Mouse (Mus musculus): Measurements from ENCODE around the gene Etl4. TPM values are rescaled to one million over a fixed set of nuclear protein-coding genes. Genes with fewer than 3 reads are reported as not detected.

Gene Etl4
- polyA plus RNA-seq, 1 experiment = 7.4 TPM

DNA sequence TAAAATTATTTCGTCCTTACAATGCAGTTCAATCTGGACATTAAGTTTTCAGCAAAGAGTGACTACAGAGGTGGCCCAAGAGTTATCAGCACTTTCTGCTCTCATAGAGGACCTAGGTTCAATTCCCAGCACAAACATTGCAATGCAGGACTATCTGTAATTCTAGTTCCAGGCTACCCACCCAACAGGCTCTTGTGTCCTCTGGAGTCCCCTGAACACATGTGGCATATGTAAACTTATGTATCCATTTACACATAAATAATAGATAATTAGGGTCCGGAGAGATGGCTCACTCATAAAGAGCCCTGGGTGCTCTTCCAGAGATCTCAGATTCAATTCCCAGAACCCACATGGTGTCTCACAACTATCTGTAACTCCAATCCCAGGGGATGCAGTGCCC, 533.2 kb downstream of the Etl4 start:
- no peaks in the 10 kb centered on the region for H3K27me3 ChIP-seq (ENCODE audit: control insufficient read depth, insufficient read depth, insufficient read length)
- no peaks in the 10 kb centered on the region for H3K36me3 ChIP-seq (ENCODE audit: control insufficient read depth, insufficient read depth)
- H3K4me2 ChIP-seq (ENCODE audit: low read depth) = no peak overlapping the region
- no peak overlapping the region for H3K4me3 ChIP-seq
- no peak for TF ChIP-seq POLR2A (IDR thresholded peaks at IDR 0.05; ENCODE audit: insufficient read length, low read depth)
- no peak for TF ChIP-seq MAX (IDR thresholded peaks at IDR 0.05; ENCODE audit: low read depth)
- TF ChIP-seq MYOG (IDR thresholded peaks at IDR 0.05; ENCODE audit: control insufficient read depth in 1 of 3, insufficient read depth in 1 of 3, insufficient read length in 2 of 3, low read depth in 2 of 3) = no peak
- TF ChIP-seq POLR2AphosphoS2 (IDR thresholded peaks at IDR 0.05; ENCODE audit: insufficient read length, low read depth) = no peak
- no peak for TF ChIP-seq REST (IDR thresholded peaks at IDR 0.05; ENCODE audit: insufficient read depth, insufficient read length)
- no peak for TF ChIP-seq TCF3 (IDR thresholded peaks at IDR 0.05; ENCODE audit: insufficient read length, low read depth)
- TF ChIP-seq MYOD1 (IDR thresholded peaks at IDR 0.05; ENCODE audit: control insufficient read depth in 1 of 3, insufficient read length in 2 of 3, low read depth in 2 of 3) = no peak
- TF ChIP-seq SRF (IDR thresholded peaks at IDR 0.05; ENCODE audit: control insufficient read depth, insufficient read length, low read depth) = no peak
- no peak for TF ChIP-seq USF1 (IDR thresholded peaks at IDR 0.05; ENCODE audit: low read depth)
- TF ChIP-seq E2F4 (IDR thresholded peaks at IDR 0.05; ENCODE audit: insufficient read depth) = no peak
- TF ChIP-seq CEBPB (IDR thresholded peaks at IDR 0.05; ENCODE audit: insufficient read depth, poor library complexity, severe bottlenecking) = no peak
- no peak for TF ChIP-seq TCF12 (IDR thresholded peaks at IDR 0.05; ENCODE audit: insufficient read depth, poor library complexity, severe bottlenecking)
- H3ac ChIP-seq (ENCODE audit: control insufficient read depth, insufficient read length) = no peak overlapping the region
- H3K79me2 ChIP-seq (ENCODE audit: control insufficient read depth, insufficient read depth) = no peaks in the 10 kb centered on the region

DNA sequence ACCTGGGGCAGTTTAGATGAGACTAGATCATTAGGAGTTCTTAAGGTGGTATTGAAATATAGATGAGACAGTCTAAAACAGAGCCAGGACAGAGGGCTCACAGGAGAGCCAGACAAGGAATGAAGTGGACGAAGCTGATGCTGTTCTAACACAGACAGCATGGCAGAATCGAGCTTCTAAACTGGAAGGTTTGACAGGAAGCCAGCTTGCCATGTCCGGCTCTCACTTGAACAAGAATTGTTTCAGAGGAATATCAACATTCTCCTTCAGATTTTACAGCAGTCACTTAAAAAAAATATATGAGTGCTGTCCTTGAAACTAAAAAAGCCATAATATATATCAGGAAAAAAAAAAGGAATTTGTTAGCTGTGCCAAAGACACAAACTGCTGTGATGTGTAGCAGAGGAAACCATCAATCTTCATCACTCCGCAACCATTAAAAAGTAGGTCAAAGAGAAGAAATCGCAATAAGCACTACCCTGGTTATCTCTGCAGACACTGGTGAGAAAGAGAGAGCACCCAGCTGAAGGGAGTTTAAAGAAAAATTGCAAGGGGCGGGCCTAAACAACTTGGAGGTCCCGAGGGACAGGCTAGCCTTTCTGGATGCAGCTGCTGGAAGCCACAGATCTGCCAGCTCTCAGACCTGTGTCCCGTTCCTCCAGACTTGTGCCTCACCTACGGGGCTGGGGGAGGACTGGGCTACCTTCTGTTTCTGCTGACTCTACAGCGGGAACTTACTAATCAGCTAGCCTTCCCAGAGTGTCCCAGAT, 534.3 kb downstream of the Etl4 start:
- TF ChIP-seq TCF3 (IDR thresholded peaks at IDR 0.05; ENCODE audit: insufficient read length, low read depth) (no peak), REST (IDR thresholded peaks at IDR 0.05; ENCODE audit: insufficient read depth, insufficient read length) (no peak), CEBPB (IDR thresholded peaks at IDR 0.05; ENCODE audit: insufficient read depth, poor library complexity, severe bottlenecking) (no peak), MYOG (IDR thresholded peaks at IDR 0.05; ENCODE audit: control insufficient read depth in 1 of 3, insufficient read depth in 1 of 3, insufficient read length in 2 of 3, low read depth in 2 of 3) (no peak), USF1 (IDR thresholded peaks at IDR 0.05; ENCODE audit: low read depth) (no peak), MAX (IDR thresholded peaks at IDR 0.05; ENCODE audit: low read depth) (no peak), POLR2A (IDR thresholded peaks at IDR 0.05; ENCODE audit: insufficient read length, low read depth) (no peak), MYOD1 (IDR thresholded peaks at IDR 0.05; ENCODE audit: control insufficient read depth in 1 of 3, insufficient read length in 2 of 3, low read depth in 2 of 3) (no peak), TCF12 (IDR thresholded peaks at IDR 0.05; ENCODE audit: insufficient read depth, poor library complexity, severe bottlenecking) (no peak), E2F4 (IDR thresholded peaks at IDR 0.05; ENCODE audit: insufficient read depth) (no peak), SRF (IDR thresholded peaks at IDR 0.05; ENCODE audit: control insufficient read depth, insufficient read length, low read depth) (no peak), POLR2AphosphoS2 (IDR thresholded peaks at IDR 0.05; ENCODE audit: insufficient read length, low read depth) (no peak)
- H3ac ChIP-seq (ENCODE audit: control insufficient read depth, insufficient read length) = no peak overlapping the region
- no peaks in the 10 kb centered on the region for H3K27me3 ChIP-seq (ENCODE audit: control insufficient read depth, insufficient read depth, insufficient read length)
- no peaks in the 10 kb centered on the region for H3K79me2 ChIP-seq (ENCODE audit: control insufficient read depth, insufficient read depth)
- no peak overlapping the region for H3K4me2 ChIP-seq (ENCODE audit: low read depth)
- no peak overlapping the region for H3K4me3 ChIP-seq
- no peaks in the 10 kb centered on the region for H3K36me3 ChIP-seq (ENCODE audit: control insufficient read depth, insufficient read depth)

DNA sequence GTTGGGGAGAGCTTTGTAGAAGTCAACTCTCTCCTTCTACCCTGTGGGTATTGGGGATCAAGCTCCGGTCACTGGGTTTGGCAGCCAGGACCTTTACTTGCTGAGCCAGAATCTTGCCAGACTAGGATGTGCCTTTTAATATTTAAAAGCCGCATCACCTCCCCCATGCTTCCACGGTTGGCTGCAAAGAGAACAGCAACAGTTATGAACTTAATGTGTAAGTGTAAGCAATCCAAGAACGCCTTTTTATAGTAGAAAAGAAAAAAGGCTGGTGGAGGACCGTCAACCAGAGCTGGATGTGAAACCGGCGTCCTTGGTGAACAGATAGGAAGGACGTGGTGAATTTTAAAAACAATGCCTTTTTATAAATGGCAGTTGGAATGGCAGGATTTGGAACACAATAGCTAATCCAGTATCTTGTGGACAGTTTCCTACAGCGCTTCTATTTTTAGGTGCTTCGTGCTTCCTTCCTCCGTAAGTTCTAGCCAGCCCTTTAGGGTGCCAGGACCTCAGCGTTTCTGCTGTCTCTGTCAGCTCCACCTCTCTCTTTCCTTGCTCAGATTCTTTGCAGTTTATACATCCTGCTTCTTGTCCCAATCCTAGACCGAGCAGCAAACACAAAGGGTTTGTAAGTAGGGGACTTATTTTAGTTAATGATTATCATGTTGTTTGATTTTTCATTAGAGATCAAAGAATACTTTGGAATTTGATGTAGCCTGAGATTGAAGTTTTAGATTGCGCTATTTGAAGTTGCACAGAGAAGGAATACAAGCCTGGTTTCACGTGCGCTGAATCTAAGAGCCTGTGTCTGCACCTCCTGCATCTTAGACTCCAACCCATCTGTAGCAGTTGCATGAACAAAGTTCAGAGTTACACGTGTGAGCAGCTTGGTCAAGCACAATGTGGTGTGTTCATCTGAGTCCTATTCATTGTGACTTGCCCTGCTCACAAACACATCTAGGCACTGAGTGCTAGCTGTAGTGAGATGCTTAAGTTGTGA, 535.9 kb downstream of the Etl4 start:
- no peaks in the 10 kb centered on the region for H3K79me2 ChIP-seq (ENCODE audit: control insufficient read depth, insufficient read depth)
- TF ChIP-seq TCF12 (IDR thresholded peaks at IDR 0.05; ENCODE audit: insufficient read depth, poor library complexity, severe bottlenecking) = no peak
- TF ChIP-seq CEBPB (IDR thresholded peaks at IDR 0.05; ENCODE audit: insufficient read depth, poor library complexity, severe bottlenecking) = no peak
- TF ChIP-seq SRF (IDR thresholded peaks at IDR 0.05; ENCODE audit: control insufficient read depth, insufficient read length, low read depth) = no peak
- TF ChIP-seq MYOG (IDR thresholded peaks at IDR 0.05; ENCODE audit: control insufficient read depth in 1 of 3, insufficient read depth in 1 of 3, insufficient read length in 2 of 3, low read depth in 2 of 3) = no peak
- TF ChIP-seq E2F4 (IDR thresholded peaks at IDR 0.05; ENCODE audit: insufficient read depth) = no peak
- no peak for TF ChIP-seq POLR2A (IDR thresholded peaks at IDR 0.05; ENCODE audit: insufficient read length, low read depth)
- TF ChIP-seq POLR2AphosphoS2 (IDR thresholded peaks at IDR 0.05; ENCODE audit: insufficient read length, low read depth) = no peak
- TF ChIP-seq MAX (IDR thresholded peaks at IDR 0.05; ENCODE audit: low read depth) = no peak
- TF ChIP-seq REST (IDR thresholded peaks at IDR 0.05; ENCODE audit: insufficient read depth, insufficient read length) = no peak
- no peak for TF ChIP-seq MYOD1 (IDR thresholded peaks at IDR 0.05; ENCODE audit: control insufficient read depth in 1 of 3, insufficient read length in 2 of 3, low read depth in 2 of 3)
- TF ChIP-seq USF1 (IDR thresholded peaks at IDR 0.05; ENCODE audit: low read depth) = no peak
- no peak for TF ChIP-seq TCF3 (IDR thresholded peaks at IDR 0.05; ENCODE audit: insufficient read length, low read depth)
- no peak overlapping the region for H3K4me2 ChIP-seq (ENCODE audit: low read depth)

DNA sequence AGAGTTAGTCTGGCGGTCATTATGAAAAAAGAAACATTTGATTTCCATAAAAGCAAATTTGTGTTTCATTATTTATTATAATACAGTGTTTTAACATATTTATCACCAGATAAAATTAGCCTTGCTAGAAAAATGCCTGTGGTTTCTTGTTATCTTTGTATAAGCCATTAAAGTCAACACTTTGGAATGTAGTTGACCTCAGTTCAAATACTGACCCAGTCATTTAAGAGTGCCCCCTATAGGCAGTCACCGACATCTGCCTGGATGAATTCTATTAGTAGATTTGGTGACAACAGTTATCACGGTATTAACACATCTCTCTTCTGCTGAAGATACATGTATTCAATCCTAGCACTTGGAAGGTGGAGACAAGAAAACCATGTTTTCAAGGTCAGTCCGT, 536.6 kb downstream of the Etl4 start:
- H3K27me3 ChIP-seq (ENCODE audit: control insufficient read depth, insufficient read depth, insufficient read length) = no peaks in the 10 kb centered on the region
- no peak overlapping the region for H3K4me3 ChIP-seq
- no peaks in the 10 kb centered on the region for H3K79me2 ChIP-seq (ENCODE audit: control insufficient read depth, insufficient read depth)
- H3ac ChIP-seq (ENCODE audit: control insufficient read depth, insufficient read length) = no peak overlapping the region
- no peak for TF ChIP-seq SRF (IDR thresholded peaks at IDR 0.05; ENCODE audit: control insufficient read depth, insufficient read length, low read depth)
- no peak overlapping the region for H3K4me2 ChIP-seq (ENCODE audit: low read depth)
- H3K36me3 ChIP-seq (ENCODE audit: control insufficient read depth, insufficient read depth) = no peaks in the 10 kb centered on the region

More for the DNA sequence above, 535.9 kb downstream of the Etl4 start:
- Histone ChIP-seq H3K4me3 (no peak overlapping the region), H3K27me3 (ENCODE audit: control insufficient read depth, insufficient read depth, insufficient read length) (no peaks in the 10 kb centered on the region), H3K36me3 (ENCODE audit: control insufficient read depth, insufficient read depth) (no peaks in the 10 kb centered on the region), H3ac (ENCODE audit: control insufficient read depth, insufficient read length) (no peak overlapping the region)

All from myocyte (in vitro differentiated cells).